Mouse (Mus musculus) lung, postnatal 14 days (tissue): ENCODE data around the gene Med28.

Source experiments
- DNase-seq: peaks from one replicate; pipeline ENCODE4 v3.0.0; 2021

Med28 gene

GRCm38 (mm10) chr5:45519960-45520808, at the start of gene Med28:
TSS of gene Med28 (plus strand) at chr5:45520229.
- peak; percentile 94 for DNase-seq

GRCm38 (mm10) chr5:45472880-45473450, 47.1 kb upstream of the Med28 start:
- DNase-seq, result peak; percentile 45

GRCm38 (mm10) chr5:45473521-45473920, 46.5 kb upstream of the Med28 start:
- DNase-seq, result no peak

GRCm38 (mm10) chr5:45474215-45474614, 45.8 kb upstream of the Med28 start:
- DNase-seq, result peak; percentile 70

GRCm38 (mm10) chr5:45474758-45475157, 45.3 kb upstream of the Med28 start:
- no peak for DNase-seq

- DNase-seq, result no peak
These were observed 44.3 kb upstream of the Med28 start for GRCm38 (mm10) chr5:45475771-45476170.

GRCm38 (mm10) chr5:45476288-45476687, 43.7 kb upstream of the Med28 start:
- DNase-seq, result no peak

GRCm38 (mm10) chr5:45477601-45478000, 42.4 kb upstream of the Med28 start:
- DNase-seq, result no peak

- DNase-seq, result no peak
These were observed 40.0 kb upstream of the Med28 start for GRCm38 (mm10) chr5:45480066-45480465.

GRCm38 (mm10) chr5:45481125-45481524, 38.9 kb upstream of the Med28 start:
- no peak for DNase-seq

GRCm38 (mm10) chr5:45482607-45483006, 37.4 kb upstream of the Med28 start:
- no peak for DNase-seq

- no peak for DNase-seq
These were observed 36.4 kb upstream of the Med28 start for GRCm38 (mm10) chr5:45483654-45484053.

- DNase-seq, result no peak
These were observed 28.3 kb upstream of the Med28 start for GRCm38 (mm10) chr5:45491776-45492175.

- peak; percentile 100 for DNase-seq
These were observed 26.6 kb upstream of the Med28 start, which contains the start of gene Lap3 for GRCm38 (mm10) chr5:45493191-45494092. TSS of gene Lap3 (plus strand) at chr5:45493374.

GRCm38 (mm10) chr5:45494093-45494755, 25.8 kb upstream of the Med28 start:
- DNase-seq, result peak; percentile 17

GRCm38 (mm10) chr5:45495429-45495975, 24.5 kb upstream of the Med28 start:
- DNase-seq, result no peak

GRCm38 (mm10) chr5:45496042-45496441, 24.0 kb upstream of the Med28 start:
- no peak for DNase-seq

GRCm38 (mm10) chr5:45496479-45496878, 23.6 kb upstream of the Med28 start:
- DNase-seq, result no peak

GRCm38 (mm10) chr5:45496930-45497550, 23.0 kb upstream of the Med28 start:
- DNase-seq, result no peak

GRCm38 (mm10) chr5:45497564-45497963, 22.5 kb upstream of the Med28 start:
- DNase-seq, result no peak

GRCm38 (mm10) chr5:45510071-45510470, 10.0 kb upstream of the Med28 start:
- DNase-seq, result no peak

GRCm38 (mm10) chr5:45512908-45513307, 7.1 kb upstream of the Med28 start:
- no peak for DNase-seq
